Mouse (Mus musculus) lung, postnatal 0 days (tissue): ENCODE results near the gene Faf2.

Experiments
- CTCF ChIP-seq: IDR thresholded peaks from 2 replicates; pipeline ENCODE4 v1.5.1; 2016; ENCODE audit warnings: antibody characterized with exemption, mild to moderate bottlenecking
- EP300 ChIP-seq: IDR thresholded peaks from 2 replicates; pipeline ENCODE4 v1.6.1; 2016; ENCODE audit warnings: antibody characterized with exemption, mild to moderate bottlenecking, control low read depth

GRCm38 (mm10) chr13:54685174-54685573 is 63.6 kb downstream of the Faf2 start:
- TF ChIP-seq CTCF (peak; percentile 80), EP300 (no peak)
